Mouse (Mus musculus): ENCODE results near the gene Pard3. TPM values are rescaled to one million over a fixed set of nuclear protein-coding genes. Genes with fewer than 3 reads are reported as not detected.
"Not testable (repeated sequence)": the region's sequence is repeated elsewhere in the genome, so short reads cannot be mapped to it uniquely, and the experiment has no call there.

Pard3 gene
- total RNA-seq, 2 experiments from 2014 or later = 35.2 to 39.0 TPM

GRCm38 (mm10) chr8:127140945-127141344, 77.3 kb downstream of the Pard3 start:
- DNase-seq = no peak

GRCm38 (mm10) chr8:127143641-127144040, 79.9 kb downstream of the Pard3 start:
- DNase-seq = no peak

DNA sequence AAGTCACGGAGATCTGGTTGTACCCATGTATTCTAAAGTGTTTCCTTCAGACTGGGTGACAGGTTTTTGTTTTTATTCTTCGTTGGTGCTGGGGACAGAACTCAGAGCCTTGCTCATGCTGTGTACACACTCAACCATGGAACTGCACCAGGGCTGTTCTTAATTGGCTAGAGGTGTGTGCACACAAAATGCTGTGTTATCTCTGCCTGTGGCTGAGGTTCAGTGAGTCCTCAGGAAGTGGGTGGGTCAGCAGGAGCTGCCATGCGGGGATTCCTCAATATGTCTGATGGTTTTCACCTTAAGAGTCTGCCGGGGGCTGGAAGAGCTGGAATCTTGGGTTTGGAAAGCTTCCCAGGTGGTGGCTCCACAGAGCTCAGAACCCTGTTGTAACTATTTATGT, 80.9 kb downstream of the Pard3 start:
- no peak for DNase-seq

DNA sequence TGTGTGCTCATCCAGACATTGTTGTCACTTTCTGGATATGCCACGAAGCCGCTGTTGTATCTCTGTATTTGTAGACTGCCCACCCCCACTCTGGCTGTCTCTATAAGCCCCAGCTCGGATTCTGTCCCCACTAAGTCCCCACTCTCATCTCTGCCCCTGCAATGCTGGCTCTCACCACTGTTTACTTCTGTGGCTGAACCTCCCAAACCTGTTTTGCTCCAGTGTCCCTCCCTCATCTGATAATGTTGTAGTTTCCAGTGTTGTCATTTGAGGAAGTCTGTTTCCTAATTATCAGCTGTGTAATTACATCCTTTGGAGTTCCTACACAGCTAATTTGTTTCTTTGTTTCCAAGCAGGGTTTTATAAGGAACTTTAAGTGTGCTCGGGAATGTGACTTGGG, 81.4 kb downstream of the Pard3 start:
- DNase-seq = no peak

DNA sequence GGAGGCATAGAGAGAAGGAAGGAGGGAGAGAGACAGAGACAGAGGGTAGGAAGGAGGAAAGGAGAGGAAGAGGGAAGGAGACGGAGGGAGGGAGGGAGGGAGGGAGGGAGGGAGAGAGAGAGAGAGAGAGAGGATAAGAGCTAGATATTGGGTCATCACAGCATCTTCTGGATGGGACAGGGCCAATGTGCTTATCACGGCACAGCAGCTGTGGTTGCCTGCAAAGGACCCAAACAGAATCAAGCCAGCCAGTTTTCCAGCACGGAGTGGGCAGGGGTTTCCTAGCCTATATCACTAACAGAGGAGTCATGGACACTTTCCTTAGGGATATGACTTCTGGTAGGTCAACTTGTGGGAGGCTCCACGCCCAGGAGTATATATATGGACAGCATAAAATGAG, 82.4 kb downstream of the Pard3 start:
- no peak for DNase-seq

DNA sequence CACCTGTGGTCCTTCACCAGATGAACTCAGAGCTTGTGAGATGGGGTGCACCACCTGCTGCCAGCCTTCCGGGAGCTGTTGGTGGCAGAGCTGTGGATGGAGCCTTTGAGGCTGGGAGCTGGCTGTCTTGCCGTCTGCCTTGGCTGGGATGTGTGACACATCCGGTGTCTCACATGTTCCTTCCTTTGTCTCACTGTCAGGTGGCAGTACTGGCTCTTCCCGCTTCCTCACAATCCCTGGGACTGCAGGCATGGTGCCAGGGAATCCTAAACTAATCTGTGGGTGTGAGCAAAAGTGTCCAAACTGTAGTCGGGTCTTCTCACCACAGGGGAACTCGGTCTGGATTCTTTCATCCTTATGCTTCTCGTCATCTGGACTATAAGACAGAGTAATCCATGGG, 85.1 kb downstream of the Pard3 start:
- DNase-seq = peak; percentile 18

GRCm38 (mm10) chr8:127150645-127151044, 87.0 kb downstream of the Pard3 start:
- DNase-seq = no peak

GRCm38 (mm10) chr8:127151706-127152105, 88.0 kb downstream of the Pard3 start:
- no peak for DNase-seq

DNA sequence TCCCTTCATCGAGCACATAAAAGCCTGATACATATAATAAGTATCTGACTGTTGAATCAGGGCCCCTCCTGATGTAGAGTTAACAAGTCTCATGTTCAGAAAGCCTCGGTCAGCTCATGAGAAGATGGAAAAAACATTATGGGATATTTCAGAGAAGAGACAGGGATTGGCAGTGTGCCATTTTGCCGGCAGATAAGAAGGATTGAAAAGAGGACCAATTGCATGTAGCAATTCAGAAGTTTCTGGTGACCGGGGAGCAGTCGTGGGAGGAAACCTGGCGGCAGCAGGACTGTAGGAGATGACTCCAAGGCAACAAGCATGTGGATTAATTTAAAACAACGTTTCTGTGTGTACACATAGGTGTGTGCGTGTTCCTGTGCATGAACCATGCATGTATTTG, 93.4 kb downstream of the Pard3 start:
- DNase-seq = peak; percentile 46

DNA sequence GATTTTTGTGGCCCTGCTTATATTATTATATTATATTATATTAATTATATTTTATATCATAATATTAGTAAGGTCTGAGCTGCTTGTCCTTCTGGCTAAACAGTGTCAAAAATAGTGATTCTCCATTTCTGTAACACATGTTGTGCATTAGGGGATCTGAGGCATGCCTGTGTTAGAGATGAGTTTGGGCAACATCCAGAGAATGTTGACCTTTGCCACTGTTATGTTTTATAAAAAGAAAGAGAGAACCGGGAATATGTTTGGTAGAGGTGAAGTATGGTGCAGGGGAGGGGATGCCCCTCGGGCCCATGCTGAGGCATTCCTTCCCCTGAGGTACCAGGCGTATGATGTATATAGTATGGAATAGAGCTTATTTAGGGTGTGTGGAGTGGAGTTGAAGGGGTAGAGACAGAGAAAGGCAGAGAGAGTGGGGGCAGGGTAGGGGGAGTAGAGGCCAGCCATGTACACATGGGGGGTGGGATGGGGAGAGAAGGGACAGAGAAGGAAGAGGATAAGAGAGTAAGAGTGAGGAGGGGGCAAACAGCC, 95.8 kb downstream of the Pard3 start:
- DNase-seq = no peak

DNA sequence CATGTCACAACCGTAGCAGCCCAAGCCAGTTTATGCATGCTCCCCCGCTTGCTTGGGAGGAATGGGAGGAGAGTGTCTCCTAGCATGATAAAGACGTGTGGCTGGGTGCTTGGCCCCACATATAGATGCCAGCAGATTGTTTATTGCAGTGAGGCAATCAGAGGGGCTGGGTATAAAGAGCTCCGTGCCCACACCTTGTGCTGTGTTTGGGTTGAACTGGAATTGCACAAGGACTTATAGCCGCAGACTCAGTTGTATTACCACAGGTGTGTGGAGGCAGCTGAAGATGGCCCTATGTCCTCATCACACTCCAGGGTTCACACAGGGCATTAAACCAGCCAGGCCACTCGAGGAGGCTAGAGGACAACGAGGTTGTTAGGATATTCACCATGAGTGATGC, 98.2 kb downstream of the Pard3 start:
- no peak for DNase-seq

GRCm38 (mm10) chr8:127162821-127163220, 99.1 kb downstream of the Pard3 start:
- DNase-seq = no peak

DNA sequence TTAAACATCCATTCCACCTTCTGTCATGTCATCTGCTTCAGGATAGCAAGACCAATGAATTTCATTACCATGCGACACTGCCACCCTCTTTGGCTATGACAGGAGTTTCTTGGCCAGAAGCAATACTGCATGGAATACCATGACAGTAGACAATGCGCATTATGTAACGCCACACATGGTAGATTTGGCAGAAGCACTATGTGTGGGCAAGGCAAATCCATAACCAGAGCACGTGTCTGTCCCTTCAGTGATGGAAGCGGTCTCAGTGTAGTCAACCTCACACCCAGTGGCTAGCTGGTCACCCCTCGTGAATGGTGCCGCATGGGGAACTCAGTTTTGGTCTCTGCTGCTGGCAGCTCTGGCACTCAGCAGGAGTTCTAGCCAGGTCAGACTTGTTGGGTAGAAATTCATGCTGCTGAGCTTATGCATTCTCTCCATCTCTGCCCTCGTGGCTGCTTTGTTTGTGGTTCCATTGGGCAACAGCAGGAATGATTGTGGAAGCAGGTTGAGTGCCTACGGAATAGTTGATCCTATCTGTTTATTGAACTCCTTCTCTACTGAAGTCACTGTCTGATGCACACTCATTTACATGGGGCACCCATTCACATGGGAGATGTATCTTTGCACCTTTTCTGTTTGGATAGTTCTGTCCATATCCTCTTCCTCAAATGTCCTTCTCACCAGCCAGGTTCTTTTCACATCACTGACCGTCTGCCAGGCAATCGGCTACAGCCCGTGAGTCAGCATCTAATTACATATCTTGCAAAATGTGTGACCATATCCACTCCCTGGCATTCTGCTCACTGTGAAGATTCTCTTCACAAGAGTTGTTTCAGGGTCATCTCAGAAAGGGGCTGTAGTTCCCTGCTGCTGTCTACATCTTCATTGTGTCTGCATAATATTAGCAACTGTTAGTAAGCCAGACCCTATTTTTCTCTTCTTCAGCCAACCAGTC, 100.9 kb downstream of the Pard3 start:
- DNase-seq = no peak

GRCm38 (mm10) chr8:127168496-127168895, 104.8 kb downstream of the Pard3 start:
- no peak for DNase-seq

DNA sequence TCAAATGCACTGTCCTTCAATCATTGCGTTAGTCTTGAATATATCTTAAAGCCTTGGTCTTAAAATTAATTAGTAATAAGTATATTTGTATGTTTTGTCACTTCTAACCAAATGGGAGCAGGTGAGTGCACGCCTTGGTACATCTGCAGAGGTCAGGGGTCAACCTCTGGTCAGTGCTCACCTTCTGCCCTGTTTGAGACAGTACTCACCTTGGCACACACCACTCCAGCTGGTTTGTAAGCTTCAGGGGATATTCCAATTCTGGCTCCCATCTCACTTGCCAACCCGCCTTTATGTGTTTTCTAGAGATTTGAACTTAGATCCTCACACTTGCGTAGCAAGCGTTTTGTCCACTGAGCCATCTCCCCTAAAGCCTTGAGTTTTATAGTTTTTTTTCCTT, 105.7 kb downstream of the Pard3 start:
- DNase-seq = no peak

DNA sequence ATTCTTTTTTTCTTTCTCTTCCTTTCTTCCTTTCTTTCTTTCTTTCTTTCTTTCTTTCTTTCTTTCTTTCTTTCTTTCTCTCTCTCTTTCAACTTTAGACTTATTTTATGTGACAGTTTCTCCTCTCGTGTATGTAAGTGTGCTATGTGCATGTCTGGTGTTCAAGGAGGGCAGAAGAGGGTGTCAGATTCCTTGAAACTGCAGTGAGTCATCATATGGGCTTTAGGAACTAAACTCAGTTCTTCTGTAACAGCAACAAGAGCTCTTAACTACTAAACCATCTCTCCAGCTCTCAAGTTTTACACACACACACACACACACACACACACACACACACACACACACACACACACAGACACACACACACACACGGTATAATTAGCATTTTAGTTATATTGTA, 106.7 kb downstream of the Pard3 start:
- DNase-seq = not testable (repeated sequence)

- no peak for DNase-seq
Measured at GRCm38 (mm10) chr8:127170930-127171329, 107.2 kb downstream of the Pard3 start.

- DNase-seq = no peak
Measured at GRCm38 (mm10) chr8:127173483-127173882, 109.8 kb downstream of the Pard3 start.

GRCm38 (mm10) chr8:127174411-127174810, 110.7 kb downstream of the Pard3 start:
- no peak for DNase-seq

DNA sequence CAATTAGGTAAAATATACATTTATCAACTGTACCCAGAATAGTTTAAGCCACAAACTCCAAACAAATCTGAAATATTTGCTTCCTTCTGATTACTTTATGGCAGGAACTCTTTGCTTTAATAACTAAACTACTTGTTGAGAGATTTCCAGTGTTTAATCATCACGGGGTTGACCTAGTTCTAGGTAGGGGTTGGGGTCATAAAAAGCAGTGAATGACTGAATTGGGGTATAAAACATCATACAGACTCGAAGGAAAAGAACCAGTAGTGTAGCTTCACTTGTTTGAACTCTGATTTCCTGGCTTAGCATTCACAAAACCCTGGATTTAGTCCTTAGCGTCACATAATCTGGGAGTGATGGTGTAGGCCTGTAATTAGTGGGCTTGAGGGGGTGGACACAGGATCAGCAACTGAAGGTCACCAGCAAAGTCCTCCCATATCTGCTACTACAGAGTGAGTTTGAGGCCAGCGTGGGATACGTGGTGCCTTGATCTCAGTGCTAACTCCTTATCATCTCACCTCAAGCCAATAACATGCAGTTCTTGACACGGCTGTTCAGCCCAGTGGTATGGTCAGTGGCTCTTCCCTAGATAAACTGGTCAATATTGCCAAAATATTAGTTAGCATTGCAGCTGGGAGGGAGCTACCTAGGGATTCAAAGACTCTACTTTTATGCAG, 111.6 kb downstream of the Pard3 start:
- DNase-seq = no peak

- peak; percentile 43 for DNase-seq
Measured at GRCm38 (mm10) chr8:127178634-127179033, 114.9 kb downstream of the Pard3 start.

DNA sequence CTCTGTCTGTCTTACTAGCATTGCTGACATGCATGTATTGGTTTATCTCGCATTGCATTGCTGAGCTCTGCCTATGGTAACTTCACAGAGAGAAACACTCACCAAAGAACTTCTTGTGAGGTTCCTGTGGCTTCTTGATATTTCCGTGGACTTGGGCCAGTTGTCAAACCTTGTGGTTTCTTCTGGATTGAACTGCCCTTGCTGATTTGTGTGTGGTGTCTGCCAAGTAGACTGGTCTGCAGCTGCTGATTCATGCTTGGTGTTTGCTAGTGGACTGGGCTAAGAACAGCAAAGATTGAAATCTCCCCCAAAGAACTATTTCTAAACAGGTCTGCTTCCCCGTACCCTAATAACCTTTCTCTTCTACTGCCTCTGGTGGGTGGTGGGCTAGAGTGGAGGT, 117.6 kb downstream of the Pard3 start:
- DNase-seq = no peak

DNA sequence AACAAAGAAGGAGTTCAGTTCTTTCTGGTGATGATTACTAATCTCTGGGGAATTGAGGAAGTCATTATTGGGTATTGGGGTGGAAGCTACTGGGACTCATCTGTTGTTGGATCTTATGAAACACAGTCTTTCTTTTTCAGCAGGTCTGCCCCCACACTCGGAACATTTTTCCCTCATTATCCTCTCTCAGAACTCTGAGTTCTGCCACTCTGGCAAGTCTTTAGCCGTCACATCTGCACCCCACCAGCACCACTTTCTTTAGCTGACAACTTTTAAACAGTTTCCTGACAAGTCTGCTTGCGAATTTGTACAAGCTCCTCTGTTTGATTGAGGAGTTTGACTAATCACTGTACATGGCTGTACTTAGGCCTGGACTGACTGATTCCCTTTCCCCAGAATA, 118.4 kb downstream of the Pard3 start:
- DNase-seq = no peak
